Mouse (Mus musculus): ENCODE results near the gene Atn1. TPM values are rescaled to one million over a fixed set of nuclear protein-coding genes. Genes with fewer than 3 reads are reported as not detected.

Atn1 gene
- polyA plus RNA-seq, 1 experiment from 2014 or later = 22.3 TPM

- Histone ChIP-seq H3K9me3 (no peaks in the 10 kb centered on the region), H3K4me3 (no peak overlapping the region), H3K36me3 (peaks cover 45% of the 10 kb centered on the region), H3K27ac (replicated peaks) (no peak overlapping the region), H3K27me3 (no peaks in the 10 kb centered on the region), H3K4me1 (no peaks in the 10 kb centered on the region), H3K4me2 (replicated peaks) (no peak overlapping the region), H3K9ac (replicated peaks) (no peak overlapping the region)
- 89% methylated on average over 11 of the region's 11 CpGs for WGBS
- 0 out of 2 replicates have a peak, but pooled peaks have one; percentile 15 for ATAC-seq (replicated peaks)
These were observed 56.2 kb downstream of the Atn1 start for GRCm38 (mm10) chr6:124699962-124700610.

- Histone ChIP-seq H3K9me3 (no peaks in the 10 kb centered on the region), H3K9ac (replicated peaks) (no peak overlapping the region), H3K4me2 (replicated peaks) (no peak overlapping the region), H3K4me3 (no peak overlapping the region), H3K4me1 (peaks cover 5% of the 10 kb centered on the region), H3K27me3 (no peaks in the 10 kb centered on the region), H3K36me3 (peaks cover 38% of the 10 kb centered on the region), H3K27ac (replicated peaks) (no peak overlapping the region)
- ATAC-seq (replicated peaks) = no peak
- whole genome bisulfite sequencing = 88% methylated on average over 4 of the region's 4 CpGs
These were observed 57.0 kb downstream of the Atn1 start for GRCm38 (mm10) chr6:124699366-124699765.

GRCm38 (mm10) chr6:124698751-124699150 is 57.6 kb downstream of the Atn1 start:
- 87% methylated on average over 6 of the region's 6 CpGs for WGBS
- H3K4me3 ChIP-seq = no peak overlapping the region

GRCm38 (mm10) chr6:124696441-124697150 is 59.7 kb downstream of the Atn1 start:
- H3K27ac ChIP-seq (replicated peaks) = no peak overlapping the region
- no peak overlapping the region for H3K9ac ChIP-seq (replicated peaks)
- no peak overlapping the region for H3K4me3 ChIP-seq
- H3K4me2 ChIP-seq (replicated peaks) = no peak overlapping the region
- peaks cover 10% of the 10 kb centered on the region for H3K4me1 ChIP-seq
- 93% methylated on average over 7 of the region's 7 CpGs for WGBS
- no peak for ATAC-seq (replicated peaks)
- H3K9me3 ChIP-seq = no peaks in the 10 kb centered on the region
- H3K36me3 ChIP-seq = peaks cover 11% of the 10 kb centered on the region
- H3K27me3 ChIP-seq = no peaks in the 10 kb centered on the region

More at GRCm38 (mm10) chr6:124698751-124699150, 57.6 kb downstream of the Atn1 start:
- H3K36me3 ChIP-seq = peaks cover 32% of the 10 kb centered on the region
- H3K27ac ChIP-seq (replicated peaks) = no peak overlapping the region
- peaks cover 10% of the 10 kb centered on the region for H3K4me1 ChIP-seq
- H3K9ac ChIP-seq (replicated peaks) = no peak overlapping the region
- no peak overlapping the region for H3K4me2 ChIP-seq (replicated peaks)
- no peak for ATAC-seq (replicated peaks)
- H3K9me3 ChIP-seq = no peaks in the 10 kb centered on the region
- H3K27me3 ChIP-seq = no peaks in the 10 kb centered on the region

- Histone ChIP-seq H3K4me1 (peaks cover 10% of the 10 kb centered on the region), H3K9me3 (no peaks in the 10 kb centered on the region), H3K27me3 (no peaks in the 10 kb centered on the region), H3K36me3 (peaks cover 3% of the 10 kb centered on the region; the same call in 1 of the 2 replicates), H3K4me2 (replicated peaks) (no peak overlapping the region), H3K27ac (replicated peaks) (peak overlapping the region; percentile 39), H3K4me3 (no peak overlapping the region), H3K9ac (replicated peaks) (no peak overlapping the region)
- peak; percentile 72 for ATAC-seq (replicated peaks)
- 69% methylated on average over 15 of the region's 15 CpGs for WGBS
These were observed 62.0 kb downstream of the Atn1 start for GRCm38 (mm10) chr6:124694166-124694955.

GRCm38 (mm10) chr6:124693243-124693981 is 62.9 kb downstream of the Atn1 start:
- peak overlapping the region; percentile 39 for H3K27ac ChIP-seq (replicated peaks)

More at GRCm38 (mm10) chr6:124693243-124693981, 62.9 kb downstream of the Atn1 start:
- no peak for ATAC-seq (replicated peaks)
- no peak overlapping the region for H3K9ac ChIP-seq (replicated peaks)
- no peak overlapping the region for H3K4me2 ChIP-seq (replicated peaks)
- peaks cover 10% of the 10 kb centered on the region for H3K4me1 ChIP-seq
- no peak overlapping the region for H3K4me3 ChIP-seq
- no peaks in the 10 kb centered on the region for H3K36me3 ChIP-seq
- no peaks in the 10 kb centered on the region for H3K27me3 ChIP-seq
- H3K9me3 ChIP-seq = no peaks in the 10 kb centered on the region
- WGBS = 77% methylated on average over 15 of the region's 15 CpGs

MicroRNAs encoded within 50 kb of the gene (microRNA counts, 519-probe panel; counts per million panel counts)
- microRNA mmu-miR-141 (769 counts per million, percentile 4 among the panel's probes with 10 or more counts), microRNA mmu-miR-200c (1,961 counts per million, percentile 22 among the panel's probes with 10 or more counts)

Small RNAs within 50 kb of the gene (microRNA-seq; reads per million reads assigned to microRNA genes)
- 15.2 reads per million, percentile 30 among the genes with 10 or more reads in this experiment for gene Mir141
- 75.8 reads per million, percentile 49 among the genes with 10 or more reads in this experiment for gene Mir200c

Other genes with a start within 250 kb of the Atn1 start
- gene C1ra, start 244.1 kb downstream of the Atn1 start, polyA plus RNA-seq (2015; fragmentation: Nextera tagmentation; extraction: Ambion mirVana) = 0.14 and 0.43 TPM in 2 replicates
- gene C1s1, start 214.2 kb downstream of the Atn1 start, polyA plus RNA-seq (2015; fragmentation: Nextera tagmentation; extraction: Ambion mirVana) = 0.34 and 0.47 TPM in 2 replicates
- gene C1rb, start 186.2 kb downstream of the Atn1 start, polyA plus RNA-seq (2015; fragmentation: Nextera tagmentation; extraction: Ambion mirVana) = 0.08 TPM in 1 of 2 replicates, not detected in the other
- 0.15 and 0.18 TPM in 2 replicates for gene C1s2, start 120.4 kb downstream of the Atn1 start, polyA plus RNA-seq (2015; fragmentation: Nextera tagmentation; extraction: Ambion mirVana)
- 34.6 and 35.1 TPM in 2 replicates for gene Lpcat3, start 93.5 kb downstream of the Atn1 start, polyA plus RNA-seq (2015; fragmentation: Nextera tagmentation; extraction: Ambion mirVana)
- 153 and 160 TPM in 2 replicates for gene Emg1, start 44.3 kb downstream of the Atn1 start, polyA plus RNA-seq (2015; fragmentation: Nextera tagmentation; extraction: Ambion mirVana)
- gene Phb2, start 44.2 kb downstream of the Atn1 start, polyA plus RNA-seq (2015; fragmentation: Nextera tagmentation; extraction: Ambion mirVana) = 271 and 275 TPM in 2 replicates
- 3.2 and 4.4 TPM in 2 replicates for gene Ptpn6, start 17.8 kb downstream of the Atn1 start, polyA plus RNA-seq (2015; fragmentation: Nextera tagmentation; extraction: Ambion mirVana)
- 652 and 676 TPM in 2 replicates for gene Grcc10, start 15.2 kb downstream of the Atn1 start, polyA plus RNA-seq (2015; fragmentation: Nextera tagmentation; extraction: Ambion mirVana)
- not detected in 2 replicates for gene Gm45234, start 503 bp downstream of the Atn1 start, polyA plus RNA-seq (2015; fragmentation: Nextera tagmentation; extraction: Ambion mirVana)
- gene Eno2, start 13.1 kb upstream of the Atn1 start, polyA plus RNA-seq (2015; fragmentation: Nextera tagmentation; extraction: Ambion mirVana) = 40.1 and 44.2 TPM in 2 replicates
- gene Lrrc23, start 23.2 kb upstream of the Atn1 start, polyA plus RNA-seq (2015; fragmentation: Nextera tagmentation; extraction: Ambion mirVana) = 3.7 and 4.8 TPM in 2 replicates
- 4.4 and 5.0 TPM in 2 replicates for gene Spsb2, start 52.1 kb upstream of the Atn1 start, polyA plus RNA-seq (2015; fragmentation: Nextera tagmentation; extraction: Ambion mirVana)
- gene Tpi1, start 57.8 kb upstream of the Atn1 start, polyA plus RNA-seq (2015; fragmentation: Nextera tagmentation; extraction: Ambion mirVana) = 352 and 365 TPM in 2 replicates
- 194 and 200 TPM in 2 replicates for gene Usp5, start 73.0 kb upstream of the Atn1 start, polyA plus RNA-seq (2015; fragmentation: Nextera tagmentation; extraction: Ambion mirVana)
- 100 and 106 TPM in 2 replicates for gene Cdca3, start 73.0 kb upstream of the Atn1 start, polyA plus RNA-seq (2015; fragmentation: Nextera tagmentation; extraction: Ambion mirVana)
- gene Gnb3, start 83.8 kb upstream of the Atn1 start, polyA plus RNA-seq (2015; fragmentation: Nextera tagmentation; extraction: Ambion mirVana) = 0.23 and 1.8 TPM in 2 replicates
- gene P3h3, start 101.2 kb upstream of the Atn1 start, polyA plus RNA-seq (2015; fragmentation: Nextera tagmentation; extraction: Ambion mirVana) = 15.3 and 15.7 TPM in 2 replicates
- 25.2 and 25.9 TPM in 2 replicates for gene Gpr162, start 107.5 kb upstream of the Atn1 start, polyA plus RNA-seq (2015; fragmentation: Nextera tagmentation; extraction: Ambion mirVana)
- gene Cd4, start 131.7 kb upstream of the Atn1 start, polyA plus RNA-seq (2015; fragmentation: Nextera tagmentation; extraction: Ambion mirVana) = 0.15 TPM in 1 of 2 replicates, not detected in the other
- 2.6 and 3.3 TPM in 2 replicates for gene Lag3, start 155.2 kb upstream of the Atn1 start, polyA plus RNA-seq (2015; fragmentation: Nextera tagmentation; extraction: Ambion mirVana)
- gene Ptms, start 163.6 kb upstream of the Atn1 start, polyA plus RNA-seq (2015; fragmentation: Nextera tagmentation; extraction: Ambion mirVana) = 772 and 823 TPM in 2 replicates
- gene Mlf2, start 174.9 kb upstream of the Atn1 start, polyA plus RNA-seq (2015; fragmentation: Nextera tagmentation; extraction: Ambion mirVana) = 507 and 513 TPM in 2 replicates
- 90.2 and 93.6 TPM in 2 replicates for gene Cops7a, start 209.0 kb upstream of the Atn1 start, polyA plus RNA-seq (2015; fragmentation: Nextera tagmentation; extraction: Ambion mirVana)
- 29.9 and 30.4 TPM in 2 replicates for gene Pianp, start 240.2 kb upstream of the Atn1 start, polyA plus RNA-seq (2015; fragmentation: Nextera tagmentation; extraction: Ambion mirVana)